Mouse (Mus musculus) liver, postnatal 0 days (tissue): Measurements from ENCODE around the gene Gfpt1.

Source experiments
- CTCF ChIP-seq: sonication (generic); IDR thresholded peaks from 2 replicates; pipeline ENCODE4 v1.5.1; 2016; ENCODE audit warnings: antibody characterized with exemption, low read depth
- EP300 ChIP-seq: IDR thresholded peaks from 2 replicates; pipeline ENCODE4 v1.6.1; 2016; ENCODE audit warnings: antibody characterized with exemption, low read depth, mild to moderate bottlenecking

- TF ChIP-seq CTCF (no peak), EP300 (no peak)
Measured at GRCm38 (mm10) chr6:87021791-87022190, 20.9 kb upstream of the Gfpt1 start.
